Mouse (Mus musculus) forebrain, embryonic 14.5 days (tissue): ENCODE data around the gene Slamf9. TPM values are rescaled to one million over a fixed set of nuclear protein-coding genes. Genes with fewer than 3 reads are reported as not detected.

ENCODE experiments used
- ATAC-seq: fragments of 200-750 bp; cut with Nextera tagmentation; 2 replicates; pipeline ENCODE4 v1.8.0; 2017; ENCODE audit warnings: mild to moderate bottlenecking, moderate library complexity
- DNase-seq: peaks from one replicate; pipeline ENCODE4 v3.0.0-alpha.2; 2015; ENCODE audit warnings: low spot score
- H3K27ac ChIP-seq: fragments of 300-500 bp; sonication (generic); 2 replicates; pipeline ENCODE4 v1.5.1; 2014; ENCODE audit warnings: low read depth, mild to moderate bottlenecking, control low read depth, low read length, moderate library complexity
- H3K27me3 ChIP-seq: fragments of 300-500 bp; sonication (generic); replicated peaks from 2 replicates; pipeline ENCODE4 v1.6.1; 2014; ENCODE audit warnings: low read length, control low read depth, mixed read lengths; ENCODE audit not compliant: control insufficient read depth, insufficient read depth
- H3K36me3 ChIP-seq: fragments of 300-500 bp; sonication (generic); 2 replicates; pipeline ENCODE4 v1.6.1; 2014; ENCODE audit warnings: low read length, control low read depth; ENCODE audit not compliant: control insufficient read depth, insufficient read depth
- H3K4me1 ChIP-seq: fragments of 300-500 bp; sonication (generic); 2 replicates; pipeline ENCODE4 v1.6.1; 2014; ENCODE audit warnings: antibody characterized with exemption, low read length, control low read depth; ENCODE audit not compliant: control insufficient read depth, insufficient read depth
- H3K4me2 ChIP-seq: fragments of 300-500 bp; sonication (generic); 2 replicates; pipeline ENCODE4 v1.6.1; 2014; ENCODE audit warnings: mild to moderate bottlenecking, control low read depth, low read length
- H3K4me3 ChIP-seq: fragments of 300-500 bp; sonication (generic); 2 replicates; pipeline ENCODE4 v1.5.1; 2014; ENCODE audit warnings: low read depth, low read length, control low read depth
- H3K9ac ChIP-seq: fragments of 300-500 bp; sonication (generic); 2 replicates; pipeline ENCODE4 v1.6.1; 2014; ENCODE audit warnings: mild to moderate bottlenecking, low read length, control low read depth, moderate library complexity
- H3K9me3 ChIP-seq: fragments of 300-500 bp; sonication (generic); replicated peaks from 2 replicates; pipeline ENCODE4 v1.6.1; 2016; ENCODE audit warnings: low read length, control low read depth, mixed read lengths; ENCODE audit not compliant: control insufficient read depth
- WGBS: fragments of 180-500 bp; shearing (Covaris S2); extraction: QIAGEN DNeasy Blood & Tissue Kit; methylation state at CpG from one replicate; pipeline ENCODE4 v1.1.7; 2014; 5-methylcytosine and 5-hydroxymethylcytosine counted together
- polyA plus RNA-seq: library from polyadenylated mRNA; unstranded; fragments of >200 nt; fragmentation: Nextera tagmentation; extraction: Ambion mirVana; gene quantifications from 2 replicates; pipeline ENCODE4 v1.2.1, GENCODE M21; 2014

Gene Slamf9
- polyA plus RNA-seq, 1 experiment from 2014 or later: 0.34 TPM

- Histone ChIP-seq H3K4me3 (peak overlapping the region; percentile 73), H3K9me3 (no peaks in the 10 kb centered on the region), H3K27me3 (no peaks in the 10 kb centered on the region), H3K9ac (peak overlapping the region; percentile 79), H3K36me3 (peaks cover 21% of the 10 kb centered on the region), H3K4me1 (peaks cover 48% of the 10 kb centered on the region), H3K4me2 (peak overlapping the region; percentile 82), H3K27ac (peak overlapping the region; percentile 71; the same call in 1 of the 2 replicates)
- WGBS: 4% methylated on average over 4 of the region's 4 CpGs
- ATAC-seq (no peak), DNase-seq (peak; percentile 46)
These were observed 8.2 kb downstream of the Slamf9 start for GRCm38 (mm10) chr1:172483361-172483660.

GRCm38 (mm10) chr1:172484236-172484635 lies 9.1 kb downstream of the Slamf9 start:
- Histone ChIP-seq H3K4me2 (peak overlapping the region; percentile 82), H3K4me3 (peak overlapping the region; percentile 73), H3K9ac (peak overlapping the region; percentile 79), H3K36me3 (peaks cover 28% of the 10 kb centered on the region), H3K27ac (no peak overlapping the region), H3K9me3 (no peaks in the 10 kb centered on the region), H3K4me1 (peaks cover 48% of the 10 kb centered on the region), H3K27me3 (no peaks in the 10 kb centered on the region)
- DNase-seq (no peak), ATAC-seq (no peak)
- 29% methylated on average over 11 of the region's 11 CpGs for WGBS

- Histone ChIP-seq H3K27me3 (no peaks in the 10 kb centered on the region), H3K9ac (peak overlapping the region; percentile 79), H3K27ac (no peak overlapping the region; the same call in 1 of the 2 replicates), H3K4me2 (peak overlapping the region; percentile 82), H3K4me3 (peak overlapping the region; percentile 73), H3K4me1 (peaks cover 48% of the 10 kb centered on the region), H3K36me3 (peaks cover 33% of the 10 kb centered on the region), H3K9me3 (no peaks in the 10 kb centered on the region)
- ATAC-seq (no peak), DNase-seq (no peak)
- 31% methylated on average over 13 of the region's 13 CpGs for WGBS
These were observed 9.5 kb downstream of the Slamf9 start for GRCm38 (mm10) chr1:172484671-172485070.

GRCm38 (mm10) chr1:172485821-172486220 lies 10.7 kb downstream of the Slamf9 start:
- Histone ChIP-seq H3K9me3 (no peaks in the 10 kb centered on the region), H3K4me1 (peaks cover 48% of the 10 kb centered on the region), H3K4me2 (peak overlapping the region; percentile 82), H3K36me3 (peaks cover 38% of the 10 kb centered on the region), H3K27ac (peak overlapping the region; percentile 45), H3K4me3 (peak overlapping the region; percentile 73), H3K9ac (peak overlapping the region; percentile 79), H3K27me3 (no peaks in the 10 kb centered on the region)
- DNase-seq (peak; percentile 81), ATAC-seq (peak; percentile 18)
- 2% methylated on average over 6 of the region's 6 CpGs for whole genome bisulfite sequencing

GRCm38 (mm10) chr1:172486236-172486635 lies 11.1 kb downstream of the Slamf9 start:
- Histone ChIP-seq H3K9ac (peak overlapping the region; percentile 79), H3K27me3 (no peaks in the 10 kb centered on the region), H3K4me1 (peaks cover 48% of the 10 kb centered on the region), H3K36me3 (peaks cover 42% of the 10 kb centered on the region), H3K27ac (peak overlapping the region; percentile 45), H3K4me2 (peak overlapping the region; percentile 82), H3K4me3 (peak overlapping the region; percentile 73), H3K9me3 (no peaks in the 10 kb centered on the region)
- peak; percentile 57 for DNase-seq
- ATAC-seq: no peak
- 1% methylated on average over 4 of the region's 4 CpGs for WGBS

- peak overlapping the region; percentile 45 for H3K27ac ChIP-seq
- 15% methylated on average over 5 of the region's 5 CpGs for WGBS
- peak overlapping the region; percentile 73 for H3K4me3 ChIP-seq
- peaks cover 46% of the 10 kb centered on the region for H3K36me3 ChIP-seq
- no peaks in the 10 kb centered on the region for H3K9me3 ChIP-seq
- DNase-seq (no peak), ATAC-seq (no peak)
- H3K4me1 ChIP-seq: peaks cover 48% of the 10 kb centered on the region
- H3K4me2 ChIP-seq: peak overlapping the region; percentile 82
- peak overlapping the region; percentile 79; the same call in 1 of the 2 replicates for H3K9ac ChIP-seq
- H3K27me3 ChIP-seq: no peaks in the 10 kb centered on the region
These were observed 11.5 kb downstream of the Slamf9 start for GRCm38 (mm10) chr1:172486651-172487050.

- no peak for ATAC-seq
- Histone ChIP-seq H3K4me3 (no peak overlapping the region), H3K9me3 (no peaks in the 10 kb centered on the region), H3K36me3 (peaks cover 58% of the 10 kb centered on the region), H3K27ac (no peak overlapping the region), H3K4me1 (peaks cover 48% of the 10 kb centered on the region), H3K9ac (no peak overlapping the region), H3K4me2 (peak overlapping the region; percentile 82; the same call in 1 of the 2 replicates), H3K27me3 (no peaks in the 10 kb centered on the region)
- DNase-seq: no peak
- WGBS: 79% methylated on average over 4 of the region's 4 CpGs
These were observed 12.7 kb downstream of the Slamf9 start for GRCm38 (mm10) chr1:172487859-172488258.

- ATAC-seq (no peak), DNase-seq (no peak)
- no peak overlapping the region for H3K4me3 ChIP-seq
- no peak overlapping the region for H3K27ac ChIP-seq
- peaks cover 38% of the 10 kb centered on the region for H3K4me1 ChIP-seq
- no peak overlapping the region for H3K9ac ChIP-seq
- no peaks in the 10 kb centered on the region for H3K9me3 ChIP-seq
- 80% methylated on average over 7 of the region's 7 CpGs for WGBS
- H3K27me3 ChIP-seq: no peaks in the 10 kb centered on the region
- peaks cover 68% of the 10 kb centered on the region for H3K36me3 ChIP-seq
- H3K4me2 ChIP-seq: no peak overlapping the region
These were observed 13.7 kb downstream of the Slamf9 start for GRCm38 (mm10) chr1:172488831-172489230.

- Histone ChIP-seq H3K9me3 (no peaks in the 10 kb centered on the region), H3K4me1 (peaks cover 29% of the 10 kb centered on the region), H3K27ac (no peak overlapping the region), H3K27me3 (no peaks in the 10 kb centered on the region), H3K36me3 (peaks cover 76% of the 10 kb centered on the region), H3K4me2 (peak overlapping the region; percentile 39; the same call in 1 of the 2 replicates), H3K9ac (0 out of 2 replicates have a peak overlapping the region, but pooled peaks have one; percentile 14), H3K4me3 (no peak overlapping the region)
- DNase-seq (no peak), ATAC-seq (peak; percentile 15)
- 59% methylated on average over 12 of the region's 12 CpGs for WGBS
These were observed 14.6 kb downstream of the Slamf9 start for GRCm38 (mm10) chr1:172489585-172490250.
